Mouse (Mus musculus) embryonic facial prominence, embryonic 13.5 days (tissue): Measurements from ENCODE around the gene Pcsk4. TPM values are rescaled to one million over a fixed set of nuclear protein-coding genes. Genes with fewer than 3 reads are reported as not detected.
A peak's percentile ranks its signal among the peaks of the same experiment; 100 is the strongest.

Experiments
- ATAC-seq: fragments of 200-750 bp; cut with Nextera tagmentation; 2 replicates; pipeline ENCODE4 v1.8.0; 2017; ENCODE audit warnings: low read depth; ENCODE audit not compliant: insufficient number of reproducible peaks, insufficient read depth, low FRiP score, low TSS enrichment
- H3K27ac ChIP-seq: fragments of 300-500 bp; sonication (generic); 2 replicates; pipeline ENCODE4 v1.5.1; 2015; ENCODE audit warnings: moderate library complexity, mild to moderate bottlenecking, inconsistent platforms
- H3K27me3 ChIP-seq: fragments of 300-500 bp; sonication (generic); 2 replicates; pipeline ENCODE4 v1.6.1; 2015; ENCODE audit warnings: mild to moderate bottlenecking, inconsistent platforms
- H3K36me3 ChIP-seq: fragments of 300-500 bp; sonication (generic); 2 replicates; pipeline ENCODE4 v1.6.1; 2015; ENCODE audit warnings: mild to moderate bottlenecking, inconsistent platforms
- H3K4me1 ChIP-seq: fragments of 300-500 bp; sonication (generic); 2 replicates; pipeline ENCODE4 v1.6.1; 2015; ENCODE audit warnings: inconsistent platforms
- H3K4me2 ChIP-seq: fragments of 300-500 bp; sonication (generic); 2 replicates; pipeline ENCODE4 v1.6.1; 2015; ENCODE audit warnings: moderate library complexity, mild to moderate bottlenecking, inconsistent platforms
- H3K4me3 ChIP-seq: fragments of 300-500 bp; sonication (generic); 2 replicates; pipeline ENCODE4 v1.5.1; 2015; ENCODE audit warnings: mild to moderate bottlenecking, inconsistent platforms
- H3K9ac ChIP-seq: fragments of 300-500 bp; sonication (generic); 2 replicates; pipeline ENCODE4 v1.6.1; 2015; ENCODE audit warnings: mild to moderate bottlenecking, inconsistent platforms
- H3K9me3 ChIP-seq: fragments of 300-500 bp; sonication (generic); 2 replicates; pipeline ENCODE4 v1.6.1; 2016; ENCODE audit warnings: inconsistent platforms
- WGBS: fragments of 180-500 bp; shearing (Covaris S2); methylation state at CpG from one replicate; pipeline ENCODE4 v1.1.7; 2015; ENCODE audit warnings: mixed read lengths; 5-methylcytosine and 5-hydroxymethylcytosine counted together
- polyA plus RNA-seq: library from polyadenylated mRNA; unstranded; fragments of >200 nt; fragmentation: Nextera tagmentation; extraction: Ambion mirVana; gene quantifications from 2 replicates; pipeline ENCODE4 v1.2.1, GENCODE M21; 2015

The Pcsk4 gene
- polyA plus RNA-seq, 1 experiment from 2014 or later = 4.9 TPM

DNA sequence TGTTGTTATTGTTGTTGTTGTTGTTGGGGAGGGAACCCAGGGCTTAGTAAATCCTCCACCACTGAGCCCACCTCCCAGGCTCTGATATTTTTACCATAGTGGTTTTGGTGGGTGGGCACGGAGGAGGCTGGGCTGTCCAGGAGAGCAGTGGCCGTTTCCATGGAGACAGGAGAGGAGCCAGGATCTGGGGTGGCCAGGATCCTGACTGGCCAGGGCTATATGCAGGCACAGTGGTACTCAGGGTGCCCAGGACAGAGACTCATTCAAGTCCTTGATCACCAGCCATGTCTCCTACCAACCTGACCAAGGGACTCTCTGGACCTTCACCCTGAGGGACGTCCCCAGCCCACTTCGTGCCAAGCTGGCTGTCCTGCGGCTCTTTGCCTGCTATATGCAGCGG, 34.4 kb upstream of the Pcsk4 start:
- H3K9ac ChIP-seq = 0 out of 2 replicates have a peak overlapping the region, but pooled peaks have one; percentile 2
- 34% methylated on average over 6 of the region's 6 CpGs for WGBS
- no peak overlapping the region for H3K4me3 ChIP-seq
- H3K9me3 ChIP-seq = peaks cover 4% of the 10 kb centered on the region; the same call in 1 of the 2 replicates
- no peak overlapping the region for H3K27ac ChIP-seq
- H3K27me3 ChIP-seq = peaks cover 54% of the 10 kb centered on the region
- ATAC-seq = no peak
- no peaks in the 10 kb centered on the region for H3K4me1 ChIP-seq
- H3K4me2 ChIP-seq = no peak overlapping the region
- no peaks in the 10 kb centered on the region for H3K36me3 ChIP-seq

DNA sequence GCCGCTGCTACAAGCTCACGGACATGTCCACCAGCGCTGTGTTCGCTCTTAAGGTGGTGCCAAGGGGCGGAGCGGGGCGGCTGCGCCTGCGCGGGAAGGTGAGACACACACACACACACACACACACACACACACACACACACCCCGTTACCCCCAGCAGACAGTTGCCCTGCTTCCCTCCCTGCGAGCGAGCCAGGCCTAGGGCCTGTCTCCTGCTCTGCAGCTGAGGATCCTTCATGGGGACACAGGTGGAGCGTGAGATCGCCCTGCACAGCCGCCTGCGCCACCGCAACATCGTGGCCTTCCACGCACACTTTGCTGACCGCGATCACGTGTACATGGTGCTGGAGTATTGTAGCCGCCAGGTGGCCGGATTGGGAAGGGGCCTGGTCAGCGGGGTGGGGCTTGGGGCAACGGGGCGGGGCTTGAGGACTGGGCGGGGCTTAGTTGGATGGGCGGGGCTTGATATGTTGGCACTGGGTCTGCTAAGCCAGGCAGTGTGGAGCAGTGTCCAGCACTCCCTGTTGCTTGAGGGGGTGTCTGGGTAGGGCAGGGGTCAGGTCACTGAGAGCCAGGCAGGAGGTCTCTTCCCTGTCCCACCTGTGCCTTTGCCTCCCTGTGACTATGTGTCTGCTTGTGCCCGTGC, 28.8 kb upstream of the Pcsk4 start:
- 0 out of 2 replicates have a peak overlapping the region, but pooled peaks have one; percentile 17 for H3K9ac ChIP-seq

DNA sequence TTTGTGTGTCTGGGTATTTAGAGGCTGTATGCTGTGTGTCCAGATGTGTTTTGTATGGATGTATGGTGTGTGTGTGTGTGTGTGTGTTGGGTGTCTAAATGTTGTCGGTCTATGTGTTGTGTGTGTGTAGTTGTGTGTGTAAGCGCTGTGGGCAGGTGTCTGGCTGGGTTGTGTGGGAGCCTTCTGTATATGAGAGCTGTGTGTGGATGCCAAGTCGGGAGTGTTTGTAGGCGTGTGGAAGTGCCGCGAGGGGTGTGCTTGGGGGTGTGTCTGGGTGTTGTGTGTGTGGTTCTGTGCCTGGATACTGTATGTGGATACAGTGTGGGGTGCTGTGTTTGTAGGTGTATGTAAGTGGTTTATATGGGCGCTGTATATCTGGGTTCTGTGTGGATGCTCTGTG, 28.0 kb upstream of the Pcsk4 start:
- H3K4me2 ChIP-seq = peak overlapping the region; percentile 73

More for the DNA sequence above, 28.8 kb upstream of the Pcsk4 start:
- peak overlapping the region; percentile 54 for H3K4me2 ChIP-seq
- WGBS = 9% methylated on average over 31 of the region's 31 CpGs
- H3K9me3 ChIP-seq = no peaks in the 10 kb centered on the region
- ATAC-seq = no peak
- peak overlapping the region; percentile 29 for H3K4me3 ChIP-seq
- H3K36me3 ChIP-seq = no peaks in the 10 kb centered on the region
- peaks cover 30% of the 10 kb centered on the region for H3K4me1 ChIP-seq
- H3K27ac ChIP-seq = no peak overlapping the region
- H3K27me3 ChIP-seq = peaks cover 87% of the 10 kb centered on the region

DNA sequence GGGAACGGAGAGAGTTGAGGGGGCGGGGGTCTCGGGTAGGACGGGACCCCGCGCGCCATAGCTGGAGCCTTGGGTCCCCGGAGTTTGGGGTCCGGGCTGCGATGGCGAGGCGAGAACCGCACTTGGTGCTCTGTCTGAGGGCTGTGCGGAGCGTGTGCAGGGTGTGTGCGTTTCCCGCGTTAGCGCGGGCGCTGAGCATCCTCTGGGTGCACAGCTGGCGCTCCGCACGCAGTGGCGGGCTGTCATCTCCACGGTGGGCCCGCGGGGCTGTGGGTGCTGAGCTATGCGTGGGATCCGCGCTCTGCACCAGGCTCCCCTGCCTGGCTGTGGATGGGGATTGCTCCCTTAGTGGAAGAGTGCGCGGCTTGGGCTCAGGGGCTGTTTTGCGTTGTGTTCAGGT, 27.4 kb upstream of the Pcsk4 start:
- Histone ChIP-seq H3K9me3 (no peaks in the 10 kb centered on the region), H3K27ac (no peak overlapping the region), H3K4me2 (peak overlapping the region; percentile 73), H3K4me3 (peak overlapping the region; percentile 45), H3K9ac (peak overlapping the region; percentile 44; the same call in 1 of the 2 replicates), H3K4me1 (peaks cover 30% of the 10 kb centered on the region), H3K36me3 (no peaks in the 10 kb centered on the region), H3K27me3 (peaks cover 93% of the 10 kb centered on the region)
- WGBS = 3% methylated on average over 34 of the region's 34 CpGs
- ATAC-seq = no peak

More for the DNA sequence above, 28.0 kb upstream of the Pcsk4 start:
- 33% methylated on average over 7 of the region's 7 CpGs for WGBS
- Histone ChIP-seq H3K4me3 (peak overlapping the region; percentile 45), H3K9ac (no peak overlapping the region), H3K27me3 (peaks cover 87% of the 10 kb centered on the region), H3K4me1 (peaks cover 30% of the 10 kb centered on the region), H3K9me3 (no peaks in the 10 kb centered on the region), H3K27ac (no peak overlapping the region), H3K36me3 (no peaks in the 10 kb centered on the region)
- ATAC-seq = no peak

DNA sequence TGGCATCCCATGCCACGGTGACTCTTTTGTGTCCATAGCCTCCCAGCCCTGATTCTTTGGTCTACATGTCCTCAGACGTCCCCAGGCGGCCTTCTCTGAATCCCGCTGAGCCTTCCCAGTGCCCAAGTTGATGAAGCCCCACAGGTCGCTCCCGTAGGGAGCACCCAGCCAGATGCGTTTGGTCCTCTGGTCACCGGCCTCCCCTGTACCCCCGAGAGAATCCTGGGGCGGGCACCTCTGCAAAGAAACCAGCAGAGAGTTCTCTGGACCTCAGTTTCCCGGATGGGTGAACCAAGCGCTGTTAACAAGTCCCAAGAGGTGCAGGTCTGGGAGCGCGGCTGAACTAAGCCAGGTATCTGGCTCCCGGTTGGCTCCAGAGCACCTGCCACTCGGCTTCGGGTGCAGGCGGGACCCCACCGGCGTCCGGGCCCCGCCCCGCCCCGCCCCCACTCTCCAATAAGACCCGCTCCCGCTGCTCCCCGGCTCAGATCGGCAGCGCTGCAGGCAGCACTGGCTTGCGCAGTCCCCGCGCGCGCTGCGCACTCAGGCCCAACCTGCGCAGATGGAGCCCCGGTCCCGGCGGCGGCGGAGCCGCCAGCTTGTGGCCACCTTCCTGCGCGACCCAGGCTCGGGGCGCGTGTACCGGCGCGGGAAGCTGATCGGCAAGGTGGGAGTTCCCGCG, 26.8 kb upstream of the Pcsk4 start, which contains the start of gene Plk5:
Gene Plk5 (plus strand): TSS at position 459 of the 682 bp plus-strand sequence.
- no peak for ATAC-seq
- 1% methylated on average over 51 of the region's 53 CpGs for WGBS
- H3K9ac ChIP-seq = peak within 1 kb of the TSS; percentile 44; the same call in 1 of the 2 replicates
- H3K4me1 ChIP-seq = peaks cover 30% of the 10 kb centered on the region
- H3K4me2 ChIP-seq = peak within 1 kb of the TSS; percentile 73
- H3K27ac ChIP-seq = no peak within 1 kb of the TSS
- no peaks in the 10 kb centered on the region for H3K9me3 ChIP-seq
- peak within 1 kb of the TSS; percentile 45 for H3K4me3 ChIP-seq
- no peaks in the 10 kb centered on the region for H3K36me3 ChIP-seq
- H3K27me3 ChIP-seq = peaks cover 99% of the 10 kb centered on the region

DNA sequence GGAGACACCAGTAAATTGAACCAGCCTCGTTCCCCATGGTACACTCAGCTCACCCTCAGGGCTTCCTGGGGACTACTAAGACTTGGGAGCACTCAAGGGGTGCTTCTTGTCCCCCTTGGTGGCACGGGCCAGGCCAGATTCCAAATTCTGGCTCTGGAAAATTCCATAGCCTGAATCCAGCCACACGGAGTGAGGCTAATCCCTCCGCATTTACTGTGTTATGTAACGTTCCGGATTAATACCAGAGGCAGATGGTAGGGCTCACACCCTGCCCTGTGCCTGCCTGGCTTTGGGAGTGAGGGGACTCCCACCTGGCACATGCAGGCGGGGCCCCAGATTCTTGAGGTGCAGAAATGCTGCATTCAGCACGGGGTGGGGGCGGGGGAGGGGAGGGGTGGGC, 26.1 kb upstream of the Pcsk4 start:
- Histone ChIP-seq H3K4me2 (no peak overlapping the region), H3K4me1 (peaks cover 33% of the 10 kb centered on the region), H3K27ac (no peak overlapping the region), H3K4me3 (no peak overlapping the region), H3K9ac (no peak overlapping the region), H3K27me3 (peaks cover 100% of the 10 kb centered on the region), H3K9me3 (no peaks in the 10 kb centered on the region), H3K36me3 (no peaks in the 10 kb centered on the region)
- WGBS = 9% methylated on average over 9 of the region's 9 CpGs
- ATAC-seq = no peak

DNA sequence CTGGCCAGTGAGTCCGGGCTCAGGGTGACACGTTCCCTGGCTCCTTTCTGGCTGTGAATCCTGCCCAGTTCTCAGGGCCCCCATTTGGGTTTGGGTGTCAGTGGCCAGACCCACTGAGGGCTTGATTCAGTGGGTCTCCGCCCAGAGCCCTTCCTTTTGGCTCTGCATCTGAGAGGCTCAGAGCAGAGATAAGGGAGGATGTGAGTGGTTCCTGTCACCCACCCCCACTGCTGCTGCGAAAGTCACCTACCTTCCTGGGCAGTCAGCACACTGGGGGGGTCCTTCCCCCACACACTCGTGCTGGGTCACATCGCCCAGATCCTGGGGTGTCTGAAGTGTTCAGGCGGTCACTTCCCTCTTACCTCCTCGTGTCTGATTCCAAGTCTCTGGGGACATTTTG, 23.4 kb upstream of the Pcsk4 start:
- H3K27ac ChIP-seq = no peak overlapping the region
- no peaks in the 10 kb centered on the region for H3K9me3 ChIP-seq
- H3K4me1 ChIP-seq = peaks cover 53% of the 10 kb centered on the region
- 61% methylated on average over 8 of the region's 8 CpGs for WGBS
- H3K4me2 ChIP-seq = no peak overlapping the region
- no peak overlapping the region for H3K9ac ChIP-seq
- H3K4me3 ChIP-seq = no peak overlapping the region
- H3K27me3 ChIP-seq = peaks cover 100% of the 10 kb centered on the region
- H3K36me3 ChIP-seq = no peaks in the 10 kb centered on the region
- no peak for ATAC-seq

DNA sequence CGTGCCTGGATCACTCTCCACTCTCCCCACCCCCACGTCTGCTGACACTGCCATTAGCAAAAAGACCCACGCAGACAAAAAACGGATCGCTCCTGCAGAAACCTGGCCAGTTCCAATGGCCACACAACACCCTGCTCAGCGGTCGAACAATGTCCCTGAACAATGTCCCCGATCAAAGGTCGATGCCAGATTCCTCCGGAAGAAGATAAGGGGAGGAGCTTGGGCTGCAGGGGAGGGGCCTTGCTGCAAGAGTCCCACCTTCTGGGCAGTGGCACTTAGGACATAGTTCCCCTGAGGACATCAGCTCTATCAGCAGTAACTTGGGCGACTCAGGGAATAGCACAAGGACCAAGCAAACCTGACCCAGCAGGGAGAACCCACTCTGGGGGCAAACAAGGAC, 22.6 kb upstream of the Pcsk4 start:
- no peak for ATAC-seq
- 22% methylated on average over 11 of the region's 11 CpGs for WGBS
- no peaks in the 10 kb centered on the region for H3K9me3 ChIP-seq
- H3K27me3 ChIP-seq = peaks cover 100% of the 10 kb centered on the region
- no peaks in the 10 kb centered on the region for H3K36me3 ChIP-seq
- no peak overlapping the region for H3K4me3 ChIP-seq
- peaks cover 51% of the 10 kb centered on the region for H3K4me1 ChIP-seq
- no peak overlapping the region for H3K4me2 ChIP-seq
- H3K27ac ChIP-seq = no peak overlapping the region
- no peak overlapping the region for H3K9ac ChIP-seq

DNA sequence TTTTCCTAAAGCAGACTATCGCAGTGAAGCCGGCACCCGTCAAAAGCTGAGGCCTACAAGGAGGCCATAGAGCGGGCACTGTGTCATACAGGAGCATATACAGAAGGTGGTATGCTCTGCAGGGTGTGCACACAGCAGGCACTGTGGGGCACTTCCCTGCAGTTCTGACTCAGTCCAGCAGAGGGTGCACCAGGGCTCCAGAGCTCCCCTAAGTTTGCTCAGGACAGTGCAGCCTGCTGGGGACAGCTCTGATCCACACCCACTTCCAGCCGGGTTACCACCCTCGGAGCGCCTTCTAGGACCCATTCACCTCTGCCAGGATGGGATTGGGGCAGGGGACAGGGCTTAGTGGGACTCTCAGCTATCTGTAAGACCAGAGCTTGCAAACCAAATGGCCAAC, 21.0 kb upstream of the Pcsk4 start:
- Histone ChIP-seq H3K9me3 (no peaks in the 10 kb centered on the region), H3K36me3 (no peaks in the 10 kb centered on the region), H3K4me2 (no peak overlapping the region), H3K4me1 (peaks cover 37% of the 10 kb centered on the region), H3K27me3 (peaks cover 99% of the 10 kb centered on the region), H3K27ac (no peak overlapping the region), H3K9ac (no peak overlapping the region), H3K4me3 (no peak overlapping the region)
- WGBS = 2% methylated on average over 7 of the region's 7 CpGs
- ATAC-seq = peak; percentile 40; the same call in 1 of the 2 replicates

DNA sequence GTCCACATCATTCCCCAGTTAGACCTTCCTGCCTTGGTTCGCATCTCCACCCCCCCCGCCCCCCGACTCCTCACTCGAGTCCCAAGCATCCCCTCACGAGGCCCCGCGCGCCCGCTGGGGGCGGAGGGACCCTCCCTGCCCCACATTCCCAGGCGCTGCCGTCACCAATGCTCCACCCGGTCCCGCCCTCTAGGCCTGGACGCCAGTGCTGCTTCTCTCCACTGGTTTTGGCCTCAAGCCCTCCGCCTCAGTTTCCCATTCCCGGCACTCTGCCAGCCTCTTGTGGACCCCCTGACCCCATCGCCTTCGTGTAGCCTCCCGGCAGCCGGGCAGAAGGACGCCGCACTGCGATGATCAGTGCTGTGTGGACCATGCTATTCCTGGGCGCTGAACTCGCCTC, 19.7 kb upstream of the Pcsk4 start:
- Histone ChIP-seq H3K27me3 (peaks cover 99% of the 10 kb centered on the region), H3K4me2 (peak overlapping the region; percentile 61), H3K36me3 (no peaks in the 10 kb centered on the region), H3K9ac (peak overlapping the region; percentile 59), H3K9me3 (no peaks in the 10 kb centered on the region), H3K27ac (no peak overlapping the region), H3K4me3 (peak overlapping the region; percentile 32), H3K4me1 (peaks cover 50% of the 10 kb centered on the region)
- WGBS = 15% methylated on average over 26 of the region's 26 CpGs
- ATAC-seq = no peak

DNA sequence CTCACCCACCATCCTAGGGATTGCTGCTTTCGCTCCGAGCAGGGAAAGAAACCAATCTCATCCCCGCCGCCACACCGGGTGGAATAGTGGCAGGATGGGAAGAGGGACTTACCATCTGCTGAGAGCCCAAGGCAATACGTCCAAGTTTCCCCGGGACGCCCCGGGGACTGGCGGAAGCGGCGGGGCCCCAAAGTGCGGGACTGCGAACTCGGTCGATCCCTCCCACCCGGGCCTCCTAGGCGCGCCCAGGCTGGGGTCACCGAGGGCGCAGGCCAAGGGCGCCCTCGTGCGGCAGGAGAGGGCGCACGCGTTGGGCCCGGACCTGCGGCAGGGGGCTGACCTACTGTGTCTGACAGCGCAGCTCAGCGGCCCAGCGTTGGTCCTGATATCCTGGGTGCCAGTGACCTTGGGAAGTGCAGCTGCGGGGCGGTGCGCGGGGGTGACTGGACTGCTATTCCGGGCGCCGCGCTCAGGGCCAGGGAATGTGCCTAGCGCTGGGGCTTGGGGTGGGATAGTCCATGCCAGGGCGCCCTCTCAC, 19.0 kb upstream of the Pcsk4 start, which contains the start of gene Adamtsl5:
Gene Adamtsl5 (minus strand): TSS at position 169 of the 538 bp plus-strand sequence.
- peaks cover 99% of the 10 kb centered on the region for H3K27me3 ChIP-seq
- ATAC-seq = no peak
- peak within 1 kb of the TSS; percentile 61 for H3K4me2 ChIP-seq
- H3K36me3 ChIP-seq = no peaks in the 10 kb centered on the region
- peak within 1 kb of the TSS; percentile 59 for H3K9ac ChIP-seq
- no peaks in the 10 kb centered on the region for H3K9me3 ChIP-seq
- H3K4me1 ChIP-seq = peaks cover 57% of the 10 kb centered on the region
- under 1% methylated on average over 42 of the region's 42 CpGs for WGBS
- H3K27ac ChIP-seq = no peak within 1 kb of the TSS
- peak within 1 kb of the TSS; percentile 32 for H3K4me3 ChIP-seq
